Mouse (Mus musculus) T-helper 17 cell (primary cell): ENCODE measurements around the gene Atf3.

Experiments used
- in situ Hi-C, 2 experiments: fragments of 300-600 bp; cut with MboI, MseI; formaldehyde crosslinking; loops; 1 replicate in 1 of 2; 2 replicates in 1 of 2; pipeline ENCODE4 v1.15.1; 2025; ENCODE audit warnings: high pct_unique_total_duplicates in 2 of 2

Atf3 gene

DNA sequence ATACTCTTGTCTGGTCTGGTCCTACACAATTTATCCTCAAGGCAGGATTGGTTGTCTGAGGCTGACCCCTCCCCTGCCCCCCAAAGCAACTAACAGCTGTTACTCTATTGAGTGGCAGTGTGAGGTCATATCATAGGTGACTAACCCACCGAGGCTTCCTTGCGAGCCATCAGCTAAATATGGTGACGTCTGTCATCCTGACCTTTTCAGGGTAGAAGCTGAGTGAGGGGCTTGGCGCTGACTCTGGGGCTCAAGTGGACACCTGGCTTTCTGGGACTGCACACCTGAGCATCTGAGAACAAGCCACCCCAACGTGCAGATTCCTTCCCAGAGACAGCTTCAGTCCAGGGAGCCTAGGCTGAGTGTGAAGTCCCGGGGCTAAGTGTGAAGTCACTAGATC is at the start of gene Atf3:
Atf3 (minus strand) TSS at position 101 of the 400 bp plus-strand sequence.
- in situ Hi-C loops: no loop called here

DNA sequence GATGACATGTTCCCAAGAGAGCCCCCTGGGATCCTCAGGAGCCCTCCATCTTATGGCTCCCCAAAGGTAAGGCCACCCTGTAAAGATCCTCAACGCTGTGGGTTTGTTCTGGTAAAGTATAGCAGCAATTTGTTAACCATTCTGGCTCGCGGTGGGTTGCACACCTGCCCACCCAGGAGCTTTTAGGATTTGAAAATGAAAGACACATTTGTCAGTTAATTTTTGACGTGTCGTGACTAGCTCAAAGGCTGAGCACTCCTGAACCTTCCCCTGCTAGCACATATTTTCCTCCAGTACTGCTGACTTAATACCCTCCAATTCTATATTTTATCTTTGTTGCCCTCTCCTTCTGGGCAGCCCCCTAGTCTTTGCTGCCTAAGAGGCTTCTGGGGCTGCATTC is 49.3 kb upstream of the Atf3 start:
- in situ Hi-C loops: no loop called here

GRCm38 (mm10) chr1:191263471-191263870 is 45.6 kb upstream of the Atf3 start:
- in situ Hi-C loops: no loop called here

DNA sequence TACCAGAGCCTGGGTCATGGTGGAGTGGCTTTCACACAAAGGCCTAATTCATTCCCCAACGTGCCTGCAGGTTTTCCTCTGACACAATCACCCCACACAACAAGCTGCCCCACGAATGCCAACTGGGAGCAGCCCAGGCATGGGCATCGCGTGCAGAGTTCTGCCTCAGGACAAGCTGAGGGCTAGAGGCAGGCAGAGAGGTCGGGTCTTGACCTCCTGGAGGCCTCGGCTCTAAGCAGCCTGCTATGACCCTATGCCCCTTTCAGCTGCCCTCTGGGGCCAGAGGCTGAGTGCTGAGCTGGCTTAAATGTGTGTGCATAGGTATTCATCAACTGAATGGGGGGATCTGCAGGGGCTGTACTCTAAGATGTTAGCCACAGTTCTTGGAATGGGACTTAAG is 44.0 kb upstream of the Atf3 start:
- in situ Hi-C loops: no loop called here

GRCm38 (mm10) chr1:191259661-191260060 is 41.8 kb upstream of the Atf3 start:
- in situ Hi-C loops: no loop called here

DNA sequence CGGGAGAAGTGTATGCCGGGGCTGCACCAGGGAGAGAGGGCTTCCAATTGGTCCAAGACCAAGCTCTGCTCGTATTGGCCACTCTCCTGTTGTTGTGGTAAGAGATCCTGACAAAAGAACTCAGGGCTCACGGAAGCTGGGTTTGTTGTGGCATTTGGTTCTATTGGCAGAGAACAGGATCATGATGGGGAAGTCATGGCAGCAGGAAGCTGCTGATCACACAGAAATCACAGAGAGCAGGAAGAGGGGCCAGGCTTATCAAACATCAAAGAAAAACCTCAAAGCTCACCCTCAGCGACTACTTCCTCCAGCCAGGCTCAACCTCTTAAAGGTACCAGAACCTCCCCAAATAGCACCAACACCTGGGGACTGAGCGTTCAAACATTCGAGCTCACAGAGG is 41.3 kb upstream of the Atf3 start:
- in situ Hi-C loops: no loop called here

DNA sequence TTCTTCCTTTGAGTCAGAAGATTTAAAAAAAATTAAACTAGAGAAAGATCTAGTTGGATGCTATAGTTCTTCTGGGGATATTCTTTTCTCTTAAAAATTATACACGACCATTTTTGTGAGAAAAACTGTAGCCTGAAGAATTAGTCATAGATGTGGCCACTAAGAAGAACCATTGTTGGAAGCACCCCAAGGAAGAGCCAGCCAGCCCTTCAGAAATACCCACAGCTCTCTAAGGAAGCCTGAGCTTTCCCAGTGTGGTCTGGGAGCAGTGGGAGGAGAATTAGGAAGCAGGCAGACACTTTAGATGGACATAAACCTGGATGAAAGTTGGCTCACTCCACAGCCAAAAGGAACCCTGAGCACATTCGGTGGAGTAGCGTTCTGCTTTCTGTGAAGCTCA is 40.7 kb upstream of the Atf3 start:
- in situ Hi-C loops: no loop called here

DNA sequence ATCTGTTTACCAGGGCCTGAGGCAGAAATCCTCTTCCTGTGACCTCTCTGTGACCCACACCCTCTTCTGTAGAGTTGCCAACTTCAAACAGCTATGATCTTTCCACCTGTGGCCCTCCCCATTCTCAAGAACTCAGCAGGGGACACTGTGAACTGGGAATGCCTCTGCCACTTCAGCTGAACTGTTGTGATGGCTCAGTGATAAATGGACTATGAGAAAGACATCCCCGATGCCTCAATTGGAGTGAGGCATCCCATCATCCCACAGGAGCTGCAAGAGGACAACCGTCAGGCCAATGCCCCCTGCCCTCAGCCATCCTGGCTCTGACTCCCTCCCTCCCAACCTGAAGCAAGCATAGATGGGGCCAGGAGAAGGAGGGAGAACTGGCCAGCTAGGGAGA is 40.1 kb upstream of the Atf3 start:
- in situ Hi-C loops: no loop called here

DNA sequence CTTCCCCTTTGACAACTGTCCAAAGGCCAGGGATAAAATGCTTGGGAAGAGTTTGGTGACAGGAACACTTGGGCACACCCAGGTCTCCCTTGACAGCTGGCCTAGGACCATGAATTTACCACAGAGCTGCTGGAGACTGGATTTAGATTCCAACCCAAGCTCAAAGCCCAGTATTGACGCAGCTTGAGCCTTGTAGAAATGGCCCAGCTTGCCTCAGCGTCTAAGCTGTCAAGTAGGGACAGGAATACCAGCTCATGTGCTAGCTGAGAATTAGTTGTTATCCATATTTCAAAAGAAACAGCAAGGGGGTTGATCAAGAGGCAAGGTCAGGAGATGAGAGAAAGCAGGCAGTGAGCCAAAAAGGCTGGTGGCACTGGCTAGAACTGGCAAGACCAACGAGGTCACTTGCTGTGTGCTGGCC is 39.5 kb upstream of the Atf3 start:
- in situ Hi-C loops: no loop called here

- in situ Hi-C loops: no loop called here
Measured at GRCm38 (mm10) chr1:191256566-191257350, 38.9 kb upstream of the Atf3 start.

GRCm38 (mm10) chr1:191256134-191256533 is 38.3 kb upstream of the Atf3 start:
- in situ Hi-C loops: no loop called here

DNA sequence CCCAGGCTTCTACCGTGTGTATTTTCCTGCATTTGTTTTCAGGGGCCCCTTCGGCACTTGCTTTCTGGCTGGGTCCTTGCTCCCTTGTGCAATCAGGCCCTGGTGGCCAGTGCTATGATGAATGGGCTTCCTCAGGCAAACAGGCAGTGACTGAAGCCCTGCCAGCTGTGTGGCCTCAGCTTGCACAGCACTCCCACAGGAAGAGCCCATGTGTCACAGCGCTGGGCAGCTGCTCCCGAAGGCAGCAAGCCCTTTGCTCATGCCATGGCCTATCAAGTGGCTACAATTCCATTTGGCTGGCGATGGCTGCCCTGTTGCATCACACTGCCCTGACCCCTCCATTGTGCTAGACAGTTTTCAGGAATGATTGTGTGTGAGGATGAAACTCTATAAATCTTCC is 36.6 kb upstream of the Atf3 start:
- in situ Hi-C loops: no loop called here

DNA sequence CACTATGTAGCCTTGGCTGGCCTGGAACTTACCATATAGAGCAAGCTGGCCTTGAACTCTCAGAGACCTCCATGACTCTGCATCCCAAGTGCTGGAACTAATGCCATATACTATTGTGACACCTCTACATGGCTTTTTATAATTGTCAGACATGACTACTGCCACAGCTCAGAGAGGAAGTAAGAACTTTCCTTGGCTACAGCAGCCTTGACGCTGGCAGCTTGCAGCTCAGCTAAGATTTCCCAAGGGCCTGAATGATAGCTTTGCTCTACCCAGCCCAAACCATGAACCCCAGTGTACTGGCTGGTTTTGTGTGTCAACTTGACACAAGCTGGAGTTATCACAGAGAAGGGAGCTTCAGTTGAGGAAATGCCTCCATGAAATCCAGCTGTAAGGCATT is 35.8 kb upstream of the Atf3 start:
- in situ Hi-C loops: no loop called here

GRCm38 (mm10) chr1:191249975-191250374 is 32.1 kb upstream of the Atf3 start:
- in situ Hi-C loops: no loop called here

DNA sequence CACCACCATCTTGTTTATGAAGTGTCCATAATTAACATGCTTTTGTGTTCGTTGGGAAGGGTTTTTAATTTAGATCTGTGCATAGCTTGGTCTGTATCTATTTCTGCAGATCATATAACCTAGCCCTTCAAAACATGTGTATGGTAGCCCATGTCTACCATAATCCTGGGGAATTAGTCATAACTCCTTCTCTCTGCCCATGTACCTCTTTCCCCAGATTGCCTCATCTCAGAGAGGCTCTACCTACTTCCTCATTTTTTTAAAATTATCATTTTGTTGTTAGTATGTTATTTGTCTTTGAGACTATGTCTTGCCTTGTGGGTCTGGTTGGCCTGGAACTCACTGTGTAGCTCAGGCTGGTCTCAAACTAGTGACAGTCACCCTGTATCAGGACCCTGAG is 30.6 kb upstream of the Atf3 start:
- in situ Hi-C loops: no loop called here

DNA sequence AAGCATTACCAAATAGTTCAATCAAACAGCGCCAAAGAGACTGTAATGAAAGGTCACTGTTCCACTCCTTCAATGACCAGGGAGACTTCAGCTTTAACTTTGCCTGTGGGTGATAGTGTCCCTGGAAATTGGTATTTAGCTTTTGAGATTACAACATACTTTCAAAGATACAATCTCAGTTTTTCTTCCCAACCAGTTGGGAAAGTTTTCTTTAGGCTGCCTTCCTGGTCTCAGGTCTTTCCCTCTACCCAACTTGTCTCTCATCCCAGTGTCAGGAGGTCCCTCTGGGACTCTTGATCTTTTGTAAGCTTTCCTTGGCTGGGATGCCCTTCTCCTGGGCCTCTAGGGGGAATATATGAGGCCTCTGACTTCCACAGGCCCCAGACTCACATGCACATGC is 29.7 kb upstream of the Atf3 start:
- in situ Hi-C loops: no loop called here

GRCm38 (mm10) chr1:191243855-191244254 is 26.0 kb upstream of the Atf3 start:
- in situ Hi-C loops: no loop called here

- in situ Hi-C loops: no loop called here
Measured at GRCm38 (mm10) chr1:191242065-191242698, 24.3 kb upstream of the Atf3 start.

GRCm38 (mm10) chr1:191241574-191241973 is 23.7 kb upstream of the Atf3 start:
- in situ Hi-C loops: no loop called here

DNA sequence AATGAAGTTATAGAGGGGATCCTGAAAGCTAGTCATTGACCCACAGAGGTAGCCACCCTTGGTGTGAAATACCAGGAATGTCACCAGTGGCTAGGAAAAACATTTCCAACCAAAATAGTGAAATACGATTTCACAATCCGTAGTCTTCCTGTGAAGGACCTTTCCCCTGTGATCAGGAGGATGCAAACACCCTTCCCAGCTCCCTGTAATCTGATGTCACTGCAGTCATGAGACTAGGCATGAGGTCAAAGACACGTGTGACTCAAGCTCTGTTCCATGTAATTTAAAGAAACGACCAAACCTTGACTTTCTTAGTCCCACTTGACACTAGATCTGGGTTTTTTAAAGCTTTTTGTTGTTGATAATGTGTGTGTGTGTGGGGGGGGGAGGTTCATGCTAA is 21.8 kb upstream of the Atf3 start:
- in situ Hi-C loops: no loop called here

DNA sequence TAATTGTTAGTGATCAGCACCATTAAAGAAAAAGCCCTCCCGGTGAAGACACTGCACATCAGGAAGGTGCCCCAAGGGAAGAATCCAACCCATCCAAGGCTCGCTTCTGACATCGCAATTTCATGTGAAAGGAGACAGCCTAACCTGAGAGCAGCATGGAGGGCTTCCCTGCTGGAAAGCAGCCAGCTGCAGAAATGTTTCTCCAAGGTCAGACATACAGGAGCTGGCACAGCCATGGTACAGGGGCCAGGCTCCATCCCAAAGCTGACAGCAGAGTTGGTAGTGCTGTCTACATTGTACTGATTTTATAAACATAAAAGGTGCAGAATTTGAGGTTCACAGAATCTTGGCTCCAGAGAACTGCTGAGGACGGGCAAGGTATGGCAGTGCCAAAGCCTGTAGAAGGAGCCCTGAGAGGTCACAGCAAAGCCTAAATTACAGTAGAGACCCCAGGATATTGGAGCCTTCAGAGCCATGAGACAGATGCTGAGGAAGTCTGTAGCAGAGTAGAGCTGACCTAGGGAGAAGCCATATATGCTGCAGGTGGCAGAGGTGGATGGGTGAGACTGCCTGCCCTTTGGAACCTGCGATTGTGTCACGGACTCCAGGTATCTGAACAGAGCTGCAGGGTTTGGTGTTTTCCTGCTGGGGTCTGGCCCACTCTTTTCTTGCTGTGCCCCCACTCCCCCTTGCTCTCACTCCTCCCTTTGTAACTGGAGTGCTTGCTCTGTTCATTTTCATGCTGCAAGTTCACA is 18.1 kb upstream of the Atf3 start:
- in situ Hi-C loops: no loop called here

DNA sequence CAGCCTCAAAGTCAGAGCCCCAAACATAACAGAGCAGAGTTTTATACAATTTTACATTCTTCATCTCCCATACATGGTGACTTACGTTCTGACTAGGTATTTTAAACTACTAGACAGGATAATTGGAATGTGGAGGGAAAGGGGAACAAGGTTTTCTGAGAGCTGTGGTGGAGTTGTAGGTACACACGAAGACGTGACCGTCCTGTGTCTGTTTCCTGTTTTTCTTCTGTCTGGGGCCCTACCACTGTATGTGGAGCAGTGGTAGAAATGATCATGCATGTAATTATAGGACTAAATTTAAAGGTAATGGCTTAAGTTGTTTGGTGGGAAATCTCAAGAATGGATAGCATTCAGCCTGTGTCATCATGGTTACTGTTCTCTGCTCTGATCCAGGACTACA is 17.0 kb upstream of the Atf3 start:
- in situ Hi-C loops: no loop called here
